Mouse (Mus musculus) CH12.LX (cell line): ENCODE measurements at regions not wholly inside any gene's neighbourhood (a gene's known extent, or its start where the extent isn't known, plus 50 kb on each side); places are given as distances from the start of the nearest gene placed in this dataset.

Source experiments
- CTCF ChIP-seq, 2 experiments: IDR thresholded peaks in 1 of 2; conservative IDR thresholded peaks in 1 of 2; 2 replicates each; pipeline ENCODE4 v1.5.1; 2011 to 2012; ENCODE audit warnings: low read depth in 2 of 2, low read length in 2 of 2, improper control_type of control experiment in 1 of 2, inconsistent platforms in 1 of 2, mild to moderate bottlenecking in 1 of 2, moderate library complexity in 1 of 2
- MAFK ChIP-seq: IDR thresholded peaks from 2 replicates; pipeline ENCODE4 v1.6.1; 2011; ENCODE audit warnings: low read length, improper control_type of control experiment; ENCODE audit not compliant: insufficient replicate concordance
- POLR2A ChIP-seq: IDR thresholded peaks from 2 replicates; pipeline ENCODE4 v1.6.1; 2011; ENCODE audit warnings: low read depth, mild to moderate bottlenecking, improper control_type of control experiment, low read length
- ZKSCAN1 ChIP-seq: IDR thresholded peaks from 2 replicates; pipeline ENCODE4 v1.6.1; 2012; ENCODE audit warnings: low read depth, inconsistent platforms, low read length, improper control_type of control experiment, borderline replicate concordance

GRCm38 (mm10) chr3:106957162-106957895 is 78.6 kb upstream of the Kcna3 start:
- TF ChIP-seq CTCF (conservative IDR thresholded peaks at IDR 0.05 in 1 of 2, IDR thresholded peaks at IDR 0.05 in 1 of 2; ENCODE audit: low read depth in 2 of 2, low read length in 2 of 2) (no peak), MAFK (no peak), POLR2A (no peak), ZKSCAN1 (no peak)
